Mouse (Mus musculus) c-Kit-positive CD71-positive TER-119-negative erythroid progenitor cells, embryonic 14.5 days (primary cell): ENCODE results near the gene Mllt3.

Source experiments
- DNase-seq: peaks from one replicate; pipeline ENCODE4 v3.0.0-alpha.2; 2013; ENCODE audit warnings: low read depth

The Mllt3 gene

GRCm38 (mm10) chr4:87949451-87949850 is 83.7 kb downstream of the Mllt3 start:
- DNase-seq, result no peak

- DNase-seq, result no peak
These were observed 88.8 kb downstream of the Mllt3 start for GRCm38 (mm10) chr4:87944320-87944719.

- no peak for DNase-seq
These were observed 90.2 kb downstream of the Mllt3 start for GRCm38 (mm10) chr4:87942921-87943403.

GRCm38 (mm10) chr4:87939474-87940154 is 93.5 kb downstream of the Mllt3 start:
- DNase-seq, result no peak

- DNase-seq, result no peak
These were observed 96.8 kb downstream of the Mllt3 start for GRCm38 (mm10) chr4:87936326-87936725.

- DNase-seq, result no peak
These were observed 99.3 kb downstream of the Mllt3 start for GRCm38 (mm10) chr4:87933701-87934337.

- DNase-seq, result peak; percentile 69
These were observed 102.6 kb downstream of the Mllt3 start for GRCm38 (mm10) chr4:87930356-87931245.

- DNase-seq, result no peak
These were observed 104.5 kb downstream of the Mllt3 start for GRCm38 (mm10) chr4:87928603-87929199.

GRCm38 (mm10) chr4:87927354-87927753 is 105.8 kb downstream of the Mllt3 start:
- DNase-seq, result no peak

GRCm38 (mm10) chr4:87920664-87921063 is 112.5 kb downstream of the Mllt3 start:
- DNase-seq, result no peak

GRCm38 (mm10) chr4:87911172-87911994 is 121.8 kb downstream of the Mllt3 start:
- DNase-seq, result no peak

- no peak for DNase-seq
These were observed 127.9 kb downstream of the Mllt3 start for GRCm38 (mm10) chr4:87905149-87905771.

- DNase-seq, result no peak
These were observed 128.4 kb downstream of the Mllt3 start for GRCm38 (mm10) chr4:87904722-87905121.

GRCm38 (mm10) chr4:87902584-87902983 is 130.6 kb downstream of the Mllt3 start:
- DNase-seq, result no peak

- no peak for DNase-seq
These were observed 132.0 kb downstream of the Mllt3 start for GRCm38 (mm10) chr4:87901166-87901565.

GRCm38 (mm10) chr4:87893498-87893897 is 139.7 kb downstream of the Mllt3 start:
- no peak for DNase-seq

- DNase-seq, result no peak
These were observed 140.2 kb downstream of the Mllt3 start for GRCm38 (mm10) chr4:87893012-87893411.

- no peak for DNase-seq
These were observed 149.8 kb downstream of the Mllt3 start for GRCm38 (mm10) chr4:87883225-87883875.

GRCm38 (mm10) chr4:87881995-87882394 is 151.2 kb downstream of the Mllt3 start:
- no peak for DNase-seq

GRCm38 (mm10) chr4:87881583-87881982 is 151.6 kb downstream of the Mllt3 start:
- DNase-seq, result no peak
